Mouse (Mus musculus) v-Abl transformed pro-B cells (cell line): ENCODE measurements around the gene Sdc1.

Experiments
- in situ Hi-C, 2 experiments: fragments of 400-800 bp; cut with MboI; formaldehyde crosslinking; loops; one replicate each; pipeline ENCODE4 v1.15.1; 2025; ENCODE audit not compliant: unreplicated experiment in 2 of 2

Gene Sdc1

DNA sequence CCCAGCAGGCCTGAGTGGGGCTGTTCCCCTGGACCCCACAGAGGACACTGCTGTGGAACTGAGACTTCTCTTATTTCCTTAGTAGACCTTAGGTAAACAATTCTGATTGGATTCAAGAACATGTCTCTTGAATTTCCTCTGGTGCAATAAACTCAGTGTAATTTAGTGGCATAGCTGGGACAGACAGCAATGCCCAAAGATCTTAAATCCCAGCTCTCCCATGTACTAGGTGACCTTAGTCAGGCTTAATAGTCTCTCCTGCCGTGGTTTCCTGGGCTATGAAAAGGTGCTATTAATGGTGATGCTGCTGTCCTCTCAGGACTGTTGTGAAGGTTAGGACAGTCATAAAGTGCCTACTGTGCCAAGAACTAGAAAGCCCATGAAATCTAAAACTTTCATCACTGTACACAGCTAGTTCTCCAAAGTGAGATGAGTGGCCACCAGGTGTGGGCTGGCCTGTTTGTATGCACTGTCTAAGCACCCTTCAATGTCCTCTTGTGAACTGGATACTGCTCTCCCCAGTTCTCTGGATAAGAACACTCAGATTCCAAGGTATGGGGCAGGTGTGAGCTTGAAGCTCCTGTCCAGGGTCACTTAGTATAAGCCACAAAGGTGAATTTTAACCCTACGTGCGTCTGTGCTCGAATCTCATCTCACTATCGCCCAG lies 40.9 kb downstream of the Sdc1 start:
- in situ Hi-C loops, result no loop called here

DNA sequence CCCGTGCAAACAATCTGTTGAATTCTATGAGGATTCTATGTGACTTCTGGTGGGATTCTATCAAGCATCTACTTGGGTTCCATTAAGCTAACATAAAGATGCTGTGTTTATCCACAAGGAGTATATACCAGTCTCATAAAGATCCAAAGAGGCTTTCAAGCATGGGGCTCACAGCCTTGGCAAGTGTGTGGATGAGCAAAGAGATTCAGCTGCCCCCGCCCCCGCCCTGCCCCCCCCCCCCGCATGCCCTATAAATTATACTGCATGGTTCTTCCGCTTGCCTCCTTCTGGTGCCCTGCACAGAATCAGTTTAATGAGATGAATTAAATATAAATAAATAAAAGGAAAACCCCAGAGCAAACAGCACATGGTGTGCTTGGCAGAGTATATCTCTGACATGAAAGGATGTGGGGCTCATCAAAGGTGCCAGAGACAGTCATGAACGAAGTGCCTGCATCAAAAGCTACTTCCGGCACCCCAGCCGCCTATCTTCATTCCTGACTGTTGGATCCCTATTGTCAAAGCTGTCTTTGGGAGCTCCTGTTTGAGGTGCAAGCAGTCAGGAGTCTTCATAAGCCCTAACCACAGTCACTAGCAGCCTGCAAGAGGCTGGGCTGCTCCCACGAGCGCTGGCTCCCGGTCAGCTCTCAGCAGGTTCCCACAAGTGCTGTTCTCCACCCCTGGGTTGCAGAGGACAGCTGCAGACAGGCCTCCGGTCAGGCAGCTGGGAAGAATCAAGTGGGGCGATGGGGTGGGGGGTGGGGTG lies 46.5 kb downstream of the Sdc1 start:
- in situ Hi-C loops, result no loop called here

DNA sequence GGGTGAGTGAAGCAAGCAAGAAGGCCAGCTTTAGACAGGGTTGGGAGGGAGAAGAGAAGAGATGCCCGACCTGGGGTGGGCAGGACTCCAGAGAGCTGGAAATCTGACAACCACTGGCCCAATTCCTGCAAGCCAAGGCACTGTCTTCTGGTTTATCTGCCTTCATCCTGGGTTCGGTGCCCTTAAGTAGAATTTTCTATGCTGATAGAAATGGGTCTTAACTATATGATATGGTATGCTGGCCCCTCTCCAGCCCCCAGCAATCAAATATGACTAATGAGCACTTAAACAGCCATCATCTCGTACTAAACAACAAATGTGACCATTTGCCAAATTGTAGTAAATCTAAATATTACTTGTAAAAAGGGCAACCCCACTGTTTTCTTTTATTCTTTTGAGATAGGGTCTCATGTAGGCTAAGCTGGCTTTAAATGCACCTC lies 47.1 kb downstream of the Sdc1 start:
- in situ Hi-C loops, result no loop called here

DNA sequence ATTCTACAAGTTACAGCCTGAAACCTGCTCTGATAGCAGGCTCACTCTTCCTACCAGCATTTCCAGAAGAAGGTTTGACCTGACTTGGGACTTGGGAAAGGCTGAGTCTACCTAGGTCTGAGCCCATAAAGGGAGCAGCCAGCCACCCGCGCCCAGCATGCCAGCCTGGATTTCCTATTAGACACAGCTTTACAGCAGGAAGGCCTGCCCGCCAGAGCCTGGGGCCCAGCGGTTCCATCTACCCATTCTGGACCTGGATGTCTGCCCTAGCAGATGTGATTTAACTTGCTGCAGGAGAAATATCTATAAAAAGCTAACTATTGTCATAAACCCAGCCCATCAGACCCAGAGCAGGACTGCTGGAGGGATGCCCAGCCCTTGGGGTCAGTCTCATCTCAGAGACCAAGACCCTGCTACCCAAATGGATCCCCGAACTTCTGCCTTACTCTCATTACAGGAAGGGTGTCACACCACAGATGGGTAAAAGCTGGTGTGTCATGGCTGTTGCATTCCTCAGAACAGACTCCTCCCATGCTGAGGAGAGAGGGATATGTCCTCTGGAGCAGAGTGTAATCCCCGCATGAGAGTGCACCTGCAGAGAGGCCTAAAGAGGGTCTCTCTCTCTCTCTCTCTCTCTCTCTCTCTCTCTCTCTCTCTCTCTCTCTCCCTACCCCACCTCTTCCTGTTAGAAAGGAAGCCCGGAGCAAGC lies 54.0 kb downstream of the Sdc1 start:
- in situ Hi-C loops, result no loop called here

DNA sequence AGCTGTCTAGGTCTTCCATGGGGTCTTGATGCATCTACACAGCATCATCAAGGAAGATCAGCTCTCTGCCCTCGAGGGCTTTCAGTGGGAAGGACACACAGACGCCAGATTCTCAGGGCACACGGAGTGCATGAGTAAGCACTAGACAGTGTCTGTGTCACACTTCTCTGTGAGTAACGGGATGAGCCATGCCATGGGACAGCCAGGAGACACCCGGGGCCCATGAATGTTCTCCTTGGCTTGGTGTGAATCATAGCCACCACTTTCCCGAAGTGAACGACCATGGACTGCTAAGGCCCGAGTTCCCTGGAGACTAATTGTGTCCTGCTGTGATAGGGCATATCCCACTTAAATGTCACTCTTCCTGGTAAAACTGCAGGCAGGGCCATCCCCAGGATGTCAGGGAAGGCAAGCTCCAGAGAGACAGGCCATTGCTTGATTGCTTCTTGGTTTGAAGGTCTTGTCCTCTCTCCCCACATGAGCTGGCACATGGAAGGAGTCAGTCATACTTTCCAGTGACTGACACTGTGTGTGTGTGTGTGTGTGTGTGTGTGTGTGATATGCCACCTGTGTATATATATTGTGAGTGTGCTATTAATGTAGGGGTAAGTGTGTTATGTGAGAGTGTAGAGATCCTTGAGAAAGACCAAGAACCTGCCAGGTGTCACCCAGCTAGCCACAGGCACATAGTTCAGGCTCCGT lies 56.0 kb downstream of the Sdc1 start:
- in situ Hi-C loops, result no loop called here

DNA sequence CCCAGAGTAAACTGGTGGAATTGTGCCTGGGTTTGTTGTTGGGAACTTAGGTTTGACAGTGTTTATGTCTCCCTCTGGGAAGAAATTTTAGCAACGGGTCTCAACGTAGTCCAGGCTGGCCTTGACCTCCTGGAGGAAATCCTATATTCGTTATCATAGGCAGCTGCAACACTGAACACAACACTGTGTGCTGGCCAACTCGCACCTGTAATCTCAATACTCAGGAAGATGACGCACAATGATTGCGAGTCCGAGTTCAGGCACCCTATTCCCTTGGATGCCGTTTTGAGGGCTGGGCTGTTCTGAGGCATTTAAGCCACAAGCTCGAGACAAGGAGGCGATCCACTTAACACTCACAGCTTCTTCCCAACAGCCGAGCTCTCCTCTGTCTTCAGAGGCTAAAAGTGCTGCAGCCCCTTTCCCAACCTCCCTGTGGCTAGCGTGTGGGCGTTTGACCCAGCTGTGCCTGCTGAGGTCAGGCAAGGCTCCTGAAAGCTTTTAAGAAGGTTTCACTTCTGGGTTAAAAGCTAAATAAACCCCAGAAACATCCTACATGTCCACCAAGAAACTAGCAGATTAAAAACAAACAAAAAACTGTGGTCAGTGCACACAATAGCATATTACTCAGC lies 58.0 kb downstream of the Sdc1 start:
- in situ Hi-C loops, result no loop called here

- in situ Hi-C loops, result no loop called here
Measured at GRCm38 (mm10) chr12:8829661-8830040, 58.5 kb downstream of the Sdc1 start.

DNA sequence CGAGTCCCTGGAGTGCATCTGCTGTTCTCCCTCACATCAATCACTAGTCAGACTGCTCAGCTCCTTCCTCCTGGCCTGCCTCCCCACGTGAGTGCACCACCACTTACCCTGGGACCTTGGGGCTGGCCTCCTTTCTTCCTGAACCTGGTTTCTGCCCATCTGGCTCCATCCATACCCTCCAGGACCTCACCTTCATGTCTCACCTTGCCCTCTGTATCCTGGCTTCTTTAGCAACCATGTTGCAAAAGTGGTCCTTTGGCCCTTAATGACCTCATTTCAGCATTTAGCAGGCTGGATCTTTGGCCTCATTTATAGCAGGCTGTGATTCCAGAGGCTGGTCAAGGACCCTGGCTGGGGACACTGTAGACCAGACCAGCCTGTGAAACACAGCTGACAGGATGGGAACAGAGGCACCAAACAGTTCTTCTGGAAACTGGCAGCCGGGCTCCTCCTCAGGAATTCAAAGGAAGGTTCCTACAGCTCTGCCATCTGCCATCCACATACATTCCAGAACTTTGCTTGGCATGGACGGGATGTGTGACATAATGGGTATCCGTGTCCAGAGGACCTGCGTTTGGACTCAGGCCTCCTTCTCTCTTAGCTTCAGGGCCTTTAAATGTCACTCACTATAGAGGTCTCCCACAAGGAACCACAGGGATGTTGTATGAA lies 60.0 kb downstream of the Sdc1 start:
- in situ Hi-C loops, result no loop called here

GRCm38 (mm10) chr12:8831710-8832109 lies 60.6 kb downstream of the Sdc1 start:
- in situ Hi-C loops, result no loop called here

- in situ Hi-C loops, result no loop called here
Measured at GRCm38 (mm10) chr12:8840782-8841325, 69.7 kb downstream of the Sdc1 start.

DNA sequence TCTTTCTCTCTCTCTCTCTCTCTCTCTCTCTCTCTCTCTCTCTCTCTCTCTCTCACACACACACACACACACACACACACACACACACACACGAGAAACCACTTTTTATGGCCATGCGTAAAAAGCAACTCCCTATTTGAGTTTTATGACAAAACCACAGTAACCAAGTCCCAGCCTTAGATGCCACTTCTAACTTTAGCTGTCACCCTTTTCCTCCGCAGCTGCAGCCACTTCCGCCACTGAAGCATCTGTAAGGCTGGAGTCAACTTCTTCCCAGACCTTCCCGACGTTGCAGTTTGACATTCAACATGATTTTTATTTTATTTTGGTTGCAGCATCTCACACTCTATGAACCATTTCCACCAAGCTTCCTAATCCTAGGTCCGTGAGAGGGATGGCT lies 71.6 kb downstream of the Sdc1 start:
- in situ Hi-C loops, result no loop called here
